Mouse (Mus musculus): ENCODE measurements around the gene Icmt.

Gene Icmt

GRCm38 (mm10) chr4:152296874-152297861 is at the start of gene Icmt:
Gene Icmt, plus strand, starts transcription at chr4:152297227.
- DNase-seq: peak; percentile 100

GRCm38 (mm10) chr4:152250615-152251014 is 46.4 kb upstream of the Icmt start:
- DNase-seq: no peak

- DNase-seq: no peak
Measured at GRCm38 (mm10) chr4:152253183-152253759, 43.8 kb upstream of the Icmt start.

GRCm38 (mm10) chr4:152257070-152257469 is 40.0 kb upstream of the Icmt start:
- peak; percentile 24 for DNase-seq

- no peak for DNase-seq
Measured at GRCm38 (mm10) chr4:152260451-152260850, 36.6 kb upstream of the Icmt start.

- no peak for DNase-seq
Measured at GRCm38 (mm10) chr4:152262187-152262586, 34.8 kb upstream of the Icmt start.

GRCm38 (mm10) chr4:152263089-152263488 is 33.9 kb upstream of the Icmt start:
- DNase-seq: no peak

GRCm38 (mm10) chr4:152263512-152264176 is 33.4 kb upstream of the Icmt start:
- DNase-seq: peak; percentile 45

GRCm38 (mm10) chr4:152264177-152264530 is 32.9 kb upstream of the Icmt start:
- DNase-seq: no peak

- no peak for DNase-seq
Measured at GRCm38 (mm10) chr4:152264867-152265568, 32.0 kb upstream of the Icmt start.

GRCm38 (mm10) chr4:152265791-152266190 is 31.2 kb upstream of the Icmt start:
- no peak for DNase-seq

GRCm38 (mm10) chr4:152266236-152266895 is 30.7 kb upstream of the Icmt start:
- DNase-seq: no peak

- DNase-seq: no peak
Measured at GRCm38 (mm10) chr4:152267748-152268369, 29.2 kb upstream of the Icmt start.

- no peak for DNase-seq
Measured at GRCm38 (mm10) chr4:152269967-152270366, 27.1 kb upstream of the Icmt start.

- DNase-seq: no peak
Measured at GRCm38 (mm10) chr4:152270599-152270998, 26.4 kb upstream of the Icmt start.

- no peak for DNase-seq
Measured at GRCm38 (mm10) chr4:152271334-152271733, 25.7 kb upstream of the Icmt start.

GRCm38 (mm10) chr4:152272006-152272405 is 25.0 kb upstream of the Icmt start:
- DNase-seq: no peak

GRCm38 (mm10) chr4:152272449-152273049 is 24.5 kb upstream of the Icmt start:
- peak; percentile 73 for DNase-seq

- no peak for DNase-seq
Measured at GRCm38 (mm10) chr4:152273191-152273590, 23.8 kb upstream of the Icmt start.

- DNase-seq: peak; percentile 74
Measured at GRCm38 (mm10) chr4:152273621-152274236, 23.3 kb upstream of the Icmt start, which contains the start of gene Gpr153. Gene Gpr153, plus strand, starts transcription at chr4:152274232.

- peak; percentile 52 for DNase-seq
Measured at GRCm38 (mm10) chr4:152274681-152275131, 22.3 kb upstream of the Icmt start.

All from kidney, postnatal 14 days (tissue).